Mouse (Mus musculus) c-Kit-positive CD71-positive TER-119-positive erythroid progenitor cells, embryonic 14.5 days (primary cell): ENCODE data around the gene Vmn2r44.
"Not testable (repeated sequence)": the region's sequence is repeated elsewhere in the genome, so short reads cannot be mapped to it uniquely, and the experiment has no call there.

Experiments
- DNase-seq: peaks from one replicate; pipeline ENCODE4 v3.0.0-alpha.2; 2013; ENCODE audit warnings: low spot score

The Vmn2r44 gene

DNA sequence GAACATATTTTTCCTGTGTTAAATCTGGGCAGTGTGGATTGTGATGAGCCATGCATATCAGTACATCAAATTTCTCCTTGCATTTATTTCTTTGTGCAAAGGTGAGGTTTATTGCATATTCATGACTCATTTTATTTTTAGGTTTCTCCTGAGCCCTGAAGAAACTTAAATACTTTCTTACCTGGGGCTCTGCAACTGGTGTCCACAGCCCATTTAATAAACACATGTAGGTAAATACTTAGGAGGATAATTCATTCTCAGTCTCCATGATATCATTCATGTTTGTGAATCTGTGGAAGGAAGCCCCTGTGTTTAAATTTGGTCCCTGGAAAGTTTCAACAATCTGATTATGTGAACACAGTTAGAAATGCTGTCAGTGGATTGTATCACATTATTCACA is at the start of gene Vmn2r44:
Gene Vmn2r44, minus strand, starts transcription at position 101 of the 400 bp plus-strand sequence.
- not testable (repeated sequence) for DNase-seq

DNA sequence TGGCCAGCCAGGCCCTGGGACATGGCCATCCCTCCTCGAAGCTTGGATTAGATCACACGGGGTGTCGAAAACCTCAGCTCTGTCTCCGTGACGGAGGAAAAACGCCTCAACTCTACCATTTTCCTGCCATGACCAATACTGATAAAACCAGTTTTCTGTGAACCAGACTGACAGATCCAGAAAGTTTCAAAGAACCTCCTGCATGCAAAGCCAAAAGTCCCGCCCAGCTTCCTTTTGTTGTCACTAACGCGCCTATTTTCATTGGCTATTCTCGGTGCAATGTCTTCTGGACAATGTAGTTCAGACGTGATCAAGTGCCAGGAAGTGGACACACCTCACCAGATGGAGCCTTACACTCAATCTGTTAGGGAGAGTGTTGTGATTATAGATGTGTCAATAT is 25.3 kb downstream of the Vmn2r44 start:
- not testable (repeated sequence) for DNase-seq
